Mouse (Mus musculus) thymus, adult 2 months (tissue): Measurements from ENCODE around the gene Cacna2d3.

Source experiments
- CTCF ChIP-seq: fragments of 200-500 bp; IDR thresholded peaks from 2 replicates; pipeline ENCODE4 v1.5.1; 2012; ENCODE audit warnings: mild to moderate bottlenecking, control low read depth, low read length, moderate library complexity, borderline replicate concordance; ENCODE audit not compliant: control insufficient read depth, poor library complexity, insufficient read depth; ENCODE audit errors: extremely low read depth
- POLR2A ChIP-seq: fragments of 200-500 bp; IDR thresholded peaks from 2 replicates; pipeline ENCODE4 v1.6.1; 2012; ENCODE audit warnings: mild to moderate bottlenecking, low read length, control low read depth, moderate library complexity; ENCODE audit not compliant: control insufficient read depth, poor library complexity, insufficient read depth; ENCODE audit errors: extremely low read depth

DNA sequence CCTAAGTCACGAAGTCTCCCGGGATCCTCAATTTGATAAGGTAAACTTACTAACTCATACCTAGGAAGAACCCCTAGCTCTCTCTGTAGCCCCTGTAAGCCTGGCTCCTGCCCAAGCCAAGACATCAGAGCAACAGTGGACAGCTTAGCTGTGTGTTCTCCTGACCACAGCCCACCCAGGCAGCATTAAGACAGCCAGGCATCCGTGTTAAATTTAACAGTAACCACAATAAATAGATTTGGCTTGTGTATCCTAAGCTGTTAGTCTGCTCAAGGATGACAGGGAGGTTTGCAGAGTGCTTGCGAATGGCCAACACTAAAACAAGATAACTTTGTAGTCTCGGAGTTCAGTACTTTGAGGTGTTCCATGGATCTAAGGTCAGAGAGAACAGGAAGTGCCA, 768.3 kb downstream of the Cacna2d3 start:
- TF ChIP-seq POLR2A (no peak), CTCF (no peak)
